Mouse (Mus musculus) bone marrow macrophage, adult 2 months (primary cell): ENCODE measurements around the gene Rbm19. TPM values are rescaled to one million over a fixed set of nuclear protein-coding genes. Genes with fewer than 3 reads are reported as not detected.

ENCODE experiments used
- H3K27ac ChIP-seq: 2 replicates; pipeline ENCODE4 v1.5.1; 2012; ENCODE audit warnings: low read depth, low read length; ENCODE audit not compliant: insufficient read depth
- H3K4me1 ChIP-seq: 2 replicates; pipeline ENCODE4 v1.6.1; 2012; ENCODE audit warnings: low read length; ENCODE audit not compliant: control insufficient read depth, insufficient read depth
- H3K4me3 ChIP-seq: 2 replicates; pipeline ENCODE4 v1.5.1; 2012; ENCODE audit warnings: mild to moderate bottlenecking, low read length, moderate library complexity; ENCODE audit not compliant: insufficient read depth
- CTCF ChIP-seq: IDR thresholded peaks from 2 replicates; pipeline ENCODE4 v1.5.1; 2012; ENCODE audit warnings: low read depth, mild to moderate bottlenecking, low read length, moderate library complexity
- POLR2A ChIP-seq: IDR thresholded peaks from 2 replicates; pipeline ENCODE4 v1.6.1; 2012; ENCODE audit warnings: mild to moderate bottlenecking, low read depth, low read length, borderline replicate concordance
- polyA plus RNA-seq: library from polyadenylated mRNA; stranded (reverse); fragments of >200 nt; gene quantifications from 2 replicates; pipeline ENCODE4 v1.2.4, GENCODE M21; 2012; ENCODE audit not compliant: missing spikeins, insufficient read depth, insufficient read length

Rbm19 gene
- polyA plus RNA-seq, 1 experiment: 4.8 TPM

- no peak overlapping the region for H3K4me3 ChIP-seq
- no peak overlapping the region for H3K27ac ChIP-seq
- no peak for TF ChIP-seq CTCF
- no peak for TF ChIP-seq POLR2A
- H3K4me1 ChIP-seq: no peaks in the 10 kb centered on the region
These were observed 59.0 kb downstream of the Rbm19 start for GRCm38 (mm10) chr5:120175217-120175616.

GRCm38 (mm10) chr5:120176246-120177065, 60.2 kb downstream of the Rbm19 start:
- H3K27ac ChIP-seq: no peak overlapping the region
- H3K4me1 ChIP-seq: no peaks in the 10 kb centered on the region
- H3K4me3 ChIP-seq: no peak overlapping the region
- TF ChIP-seq POLR2A (no peak), CTCF (no peak)

DNA sequence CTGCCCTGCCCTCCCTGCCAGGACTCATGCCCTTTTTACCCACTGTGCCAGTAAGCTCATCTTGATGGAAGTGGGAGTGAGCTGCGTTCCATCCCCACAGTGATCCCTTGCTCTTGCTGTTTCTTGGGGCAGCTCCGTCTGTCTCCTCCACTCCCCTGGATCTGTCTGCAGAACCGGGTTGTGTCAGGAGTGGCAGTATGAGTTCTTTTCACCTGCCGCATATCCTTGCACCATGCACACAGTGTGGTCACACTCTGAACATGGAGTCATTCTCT, 60.7 kb downstream of the Rbm19 start:
- TF ChIP-seq CTCF (no peak), POLR2A (no peak)
- no peak overlapping the region for H3K27ac ChIP-seq
- H3K4me3 ChIP-seq: no peak overlapping the region
- no peaks in the 10 kb centered on the region for H3K4me1 ChIP-seq

GRCm38 (mm10) chr5:120180102-120180501, 63.8 kb downstream of the Rbm19 start:
- TF ChIP-seq POLR2A (no peak), CTCF (no peak)
- H3K27ac ChIP-seq: no peak overlapping the region
- H3K4me3 ChIP-seq: no peak overlapping the region
- no peaks in the 10 kb centered on the region for H3K4me1 ChIP-seq

DNA sequence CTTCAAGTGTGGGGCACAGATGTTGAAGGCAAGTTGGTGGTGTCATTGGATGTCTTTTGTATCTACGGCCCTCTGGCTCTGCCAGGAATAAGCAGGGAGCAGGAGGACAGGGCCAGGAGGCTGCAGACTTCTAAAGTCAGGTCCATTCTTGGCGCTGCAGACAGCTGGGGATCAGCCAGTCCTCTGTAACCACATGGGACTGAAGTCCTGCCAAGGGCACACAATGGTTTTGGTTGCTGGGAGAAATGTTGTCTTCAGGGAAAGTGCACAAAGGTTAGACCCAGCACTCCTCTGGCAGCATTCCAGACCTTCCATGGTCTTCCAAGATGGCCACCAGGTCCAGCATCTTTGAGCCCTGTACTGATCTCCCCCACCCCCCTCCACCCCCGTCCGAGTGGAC, 65.1 kb downstream of the Rbm19 start:
- Histone ChIP-seq H3K4me1 (no peaks in the 10 kb centered on the region), H3K4me3 (no peak overlapping the region), H3K27ac (no peak overlapping the region)
- TF ChIP-seq CTCF: no peak
- TF ChIP-seq POLR2A: no peak

- TF ChIP-seq POLR2A (no peak), CTCF (no peak)
- H3K4me1 ChIP-seq: no peaks in the 10 kb centered on the region
- H3K4me3 ChIP-seq: no peak overlapping the region
- H3K27ac ChIP-seq: no peak overlapping the region
These were observed 67.1 kb downstream of the Rbm19 start for GRCm38 (mm10) chr5:120183321-120183720.

DNA sequence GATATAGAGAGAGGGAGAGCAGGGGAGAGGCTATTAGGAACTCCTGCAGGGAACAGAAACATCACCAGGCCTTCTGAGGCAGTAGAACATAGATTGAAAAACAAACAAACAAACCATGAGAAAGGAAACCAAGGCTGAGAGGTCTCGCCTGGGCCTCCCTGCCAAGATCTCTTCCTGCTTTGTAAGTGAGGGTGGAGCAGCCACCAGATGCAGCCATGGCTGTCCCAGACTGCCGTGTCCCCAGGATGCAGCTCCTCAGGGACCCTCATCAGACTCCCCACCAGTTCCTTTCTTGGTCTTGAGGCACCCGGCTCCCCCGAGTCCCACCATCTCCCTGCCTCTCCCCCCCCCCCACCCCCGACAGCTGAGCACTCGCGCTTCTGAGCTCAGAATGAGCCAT, 67.5 kb downstream of the Rbm19 start:
- no peak overlapping the region for H3K27ac ChIP-seq
- no peaks in the 10 kb centered on the region for H3K4me1 ChIP-seq
- H3K4me3 ChIP-seq: no peak overlapping the region
- TF ChIP-seq POLR2A (no peak), CTCF (no peak)

DNA sequence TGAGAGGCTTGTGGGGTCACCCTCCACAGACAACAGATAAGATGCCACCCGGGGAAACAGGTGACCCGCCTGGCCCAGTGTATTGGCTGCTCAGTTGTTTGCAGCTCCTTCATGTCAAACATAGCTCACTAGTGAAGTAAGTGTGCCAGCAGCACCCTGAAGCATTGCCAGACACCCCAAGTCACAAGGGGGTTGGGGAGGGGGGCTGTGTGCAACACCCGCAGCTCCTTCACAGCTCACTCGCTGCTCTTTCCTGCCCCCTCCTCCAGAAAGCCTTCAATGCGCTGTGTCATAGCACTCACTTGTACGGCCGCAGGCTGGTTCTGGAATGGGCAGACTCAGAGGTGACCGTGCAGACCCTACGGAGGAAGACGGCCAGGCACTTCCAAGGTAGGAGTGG, 69.7 kb downstream of the Rbm19 start:
- no peak overlapping the region for H3K4me3 ChIP-seq
- TF ChIP-seq POLR2A: no peak
- no peak for TF ChIP-seq CTCF
- no peak overlapping the region for H3K27ac ChIP-seq
- no peaks in the 10 kb centered on the region for H3K4me1 ChIP-seq

DNA sequence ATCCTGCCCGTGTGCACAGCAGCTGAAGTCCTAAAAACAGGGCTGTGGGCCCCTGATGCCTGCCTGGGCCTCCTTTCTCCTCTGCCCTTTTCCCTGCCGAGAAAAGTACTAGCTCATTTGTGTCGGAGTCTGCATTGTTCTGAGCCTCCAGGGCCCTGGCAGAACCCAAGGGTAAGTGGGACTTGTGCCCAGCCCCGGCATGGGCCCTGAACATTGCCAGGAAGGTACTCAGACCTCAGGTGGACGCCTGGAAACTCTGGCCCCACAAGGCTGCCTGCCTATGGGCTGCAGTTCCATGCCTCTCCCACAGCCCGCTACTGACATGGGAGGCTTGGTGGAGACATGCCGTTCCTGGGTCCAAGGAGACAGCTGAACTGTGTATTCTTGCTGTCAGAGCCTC, 72.3 kb downstream of the Rbm19 start:
- TF ChIP-seq POLR2A (no peak), CTCF (no peak)
- H3K4me3 ChIP-seq: no peak overlapping the region
- H3K27ac ChIP-seq: no peak overlapping the region
- H3K4me1 ChIP-seq: no peaks in the 10 kb centered on the region

- Histone ChIP-seq H3K4me1 (no peaks in the 10 kb centered on the region), H3K27ac (no peak overlapping the region), H3K4me3 (no peak overlapping the region)
- TF ChIP-seq POLR2A (no peak), CTCF (no peak)
These were observed 73.8 kb downstream of the Rbm19 start for GRCm38 (mm10) chr5:120190001-120190582.
